Mouse (Mus musculus): ENCODE measurements around the gene Smdt1. TPM values are rescaled to one million over a fixed set of nuclear protein-coding genes. Genes with fewer than 3 reads are reported as not detected.

Gene Smdt1
- total RNA-seq (2022) = 100 to 1,000 TPM; 137 to 205 (median 157) TPM

DNA sequence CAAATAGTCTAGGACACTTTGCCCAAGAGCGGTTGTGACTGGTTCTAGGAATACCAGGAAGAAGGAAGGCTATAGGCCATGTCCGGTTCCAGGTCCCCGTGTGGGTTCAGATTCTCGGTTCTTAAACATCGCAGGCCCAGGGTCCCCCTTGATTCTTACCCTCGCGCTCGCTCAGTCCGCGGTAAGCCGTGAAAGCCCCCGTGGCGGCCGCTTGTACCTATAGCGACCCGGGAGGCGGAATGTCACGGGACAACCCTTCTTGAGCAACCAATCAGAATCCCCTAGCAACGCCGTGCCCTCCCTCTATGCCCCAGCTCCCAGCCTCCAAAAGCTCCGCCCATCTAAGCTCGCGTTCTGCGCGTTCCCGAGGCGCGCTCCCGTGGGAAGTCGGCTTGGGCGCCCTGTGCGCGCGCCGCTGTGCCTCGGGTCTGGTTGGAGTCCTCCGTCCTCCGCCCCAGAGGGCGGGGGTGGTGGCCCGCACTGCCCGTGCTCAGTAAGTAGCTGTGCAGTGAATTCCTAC lies at the start of gene Smdt1, which contains the start of the genes Naga and Pheta2:
TSS of gene Smdt1 (plus strand) at position 367 of the 520 bp plus-strand sequence.
TSS of gene Naga (minus strand) at position 333 of the 520 bp plus-strand sequence.
TSS of gene Pheta2 (plus strand) at position 350 of the 520 bp plus-strand sequence.
- DNase-seq = peak; percentile 94

DNA sequence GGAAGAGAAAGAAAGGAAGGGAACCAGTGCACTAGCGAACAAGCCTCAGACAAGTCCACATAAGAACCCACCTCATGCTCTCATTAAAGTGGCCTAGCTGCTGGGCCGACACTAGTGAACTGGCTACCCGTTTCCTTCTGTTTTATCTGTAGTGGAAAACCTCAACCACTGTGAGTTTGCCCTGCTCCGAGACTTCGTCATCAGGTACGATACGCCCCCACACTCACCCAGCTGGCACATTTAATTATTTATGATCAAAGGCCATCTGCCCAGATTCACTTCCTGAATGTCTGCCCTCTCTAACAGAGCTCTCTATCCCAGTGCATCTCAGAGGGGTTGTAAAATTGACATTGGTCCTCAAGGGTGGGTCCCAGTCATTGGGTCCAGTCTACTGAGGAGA lies 48.5 kb upstream of the Smdt1 start:
- DNase-seq = no peak

DNA sequence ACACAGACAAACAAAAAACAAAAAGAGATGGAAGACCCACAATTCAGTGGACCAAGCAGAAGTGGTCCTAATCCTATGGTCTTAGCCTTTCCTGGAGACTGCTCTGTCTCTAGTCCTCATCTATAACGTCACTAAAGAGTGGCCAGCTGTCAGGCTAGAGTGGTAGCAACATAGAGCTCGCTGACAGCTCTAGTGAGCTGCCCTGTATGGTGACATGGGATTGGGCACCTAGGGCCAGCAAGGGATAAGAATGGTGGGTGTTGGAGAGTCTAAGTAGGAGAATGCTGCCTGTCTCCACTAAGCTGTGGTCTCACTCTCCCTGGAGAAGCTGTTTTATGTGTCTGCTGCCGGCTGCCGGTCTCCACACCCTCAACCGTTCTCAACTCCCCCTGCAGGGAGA lies 45.9 kb upstream of the Smdt1 start:
- no peak for DNase-seq

DNA sequence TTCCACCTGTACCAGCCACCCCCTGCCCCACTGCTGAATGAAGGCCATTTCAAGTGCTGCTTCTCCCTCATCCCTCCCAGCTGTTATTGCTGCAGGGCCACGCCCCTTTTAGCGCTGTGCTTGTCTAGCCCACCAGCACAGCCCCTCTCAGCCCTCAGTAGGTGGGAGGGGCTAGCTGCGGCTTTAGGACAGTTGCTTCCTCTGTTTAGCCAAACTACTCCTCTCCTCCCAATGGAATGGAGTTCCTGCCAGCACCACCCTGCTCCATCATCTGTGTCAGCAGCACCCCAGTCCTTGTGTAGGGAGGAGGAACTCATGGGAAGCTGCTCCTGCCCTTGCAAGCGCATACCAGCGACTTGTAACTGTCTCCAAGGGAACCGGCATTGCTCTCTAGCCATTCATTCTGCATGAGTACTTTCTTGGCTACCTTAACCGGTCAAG lies 45.5 kb upstream of the Smdt1 start:
- DNase-seq = no peak

DNA sequence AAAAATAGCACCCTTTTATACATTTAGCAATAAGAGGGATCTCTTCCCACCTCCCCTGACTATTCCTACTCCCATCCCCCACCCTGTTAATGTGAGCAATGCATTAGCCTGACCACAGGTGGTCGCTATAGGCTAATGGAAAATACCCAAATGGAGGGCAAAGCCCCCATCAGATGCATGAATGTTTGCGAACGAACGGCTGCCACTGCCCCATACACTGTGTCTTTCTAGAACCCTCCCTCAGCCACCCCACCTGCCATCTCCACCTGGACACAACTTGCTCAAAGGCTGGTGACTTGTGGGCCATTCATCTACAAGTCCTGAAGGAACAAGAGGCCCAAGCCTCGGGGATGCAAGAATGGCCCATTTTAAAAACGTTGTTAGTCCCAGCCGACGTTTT lies 44.7 kb upstream of the Smdt1 start:
- no peak for DNase-seq

DNA sequence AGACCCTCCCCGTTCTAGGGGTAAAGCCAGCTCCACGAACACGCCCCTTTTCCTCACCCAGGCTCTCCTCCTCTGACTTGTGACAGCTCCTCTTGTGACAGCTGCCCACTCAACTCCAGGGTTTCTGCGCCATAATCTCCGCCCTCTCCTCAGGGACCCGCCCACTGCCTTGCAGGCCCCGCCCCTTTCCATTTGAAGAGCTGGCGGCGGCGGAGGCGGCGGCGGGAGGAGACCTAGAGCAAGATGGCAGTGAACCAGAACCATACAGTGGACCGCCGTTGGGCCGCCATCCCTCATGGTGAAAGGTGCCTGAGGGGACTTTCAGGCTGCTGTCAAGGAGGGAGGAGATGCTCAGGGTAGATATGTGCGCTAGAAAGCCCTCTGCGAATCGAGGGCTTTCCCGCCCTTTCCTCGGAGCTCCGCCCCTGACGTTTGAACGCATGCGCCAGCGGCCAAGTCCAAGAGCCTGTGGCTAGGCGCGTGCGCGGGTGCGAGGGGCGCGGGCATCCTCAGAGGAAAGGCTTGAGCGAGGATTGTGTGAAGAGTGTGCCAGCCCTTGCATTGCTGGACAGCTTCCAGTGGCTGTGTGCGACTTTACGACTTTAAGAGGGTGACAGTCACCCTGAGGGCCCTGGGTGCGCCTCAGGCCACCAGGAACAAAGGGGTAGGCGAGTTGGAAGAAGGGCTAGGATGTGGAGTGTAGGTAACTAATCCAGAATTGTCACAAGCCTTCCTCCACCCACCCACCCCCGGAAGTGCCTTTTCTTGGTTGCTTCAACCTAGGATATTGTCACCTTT lies 39.8 kb upstream of the Smdt1 start, which contains the start of gene Wbp2nl:
TSS of gene Wbp2nl (plus strand) at position 191 of the 798 bp plus-strand sequence.
- no peak for DNase-seq

DNA sequence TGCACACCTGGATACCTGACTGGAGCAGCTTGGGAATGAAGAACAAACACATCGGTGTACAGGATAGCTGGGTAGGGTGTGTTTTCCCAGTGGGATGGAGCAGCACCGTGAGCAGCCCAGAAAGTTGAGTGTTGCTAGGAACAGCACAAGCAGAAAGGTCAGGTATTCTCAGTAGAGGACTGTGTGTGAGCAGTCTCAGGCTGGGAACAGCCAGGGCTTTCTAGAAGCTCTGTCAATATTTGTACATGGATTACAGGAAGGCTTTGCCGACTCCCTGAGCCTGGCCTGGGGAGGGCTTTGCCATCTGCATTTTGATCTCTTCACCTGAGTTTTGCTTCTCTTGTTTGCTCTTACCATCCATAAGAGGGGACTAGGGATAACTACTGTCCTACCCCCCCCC lies 31.7 kb upstream of the Smdt1 start:
- DNase-seq = no peak

DNA sequence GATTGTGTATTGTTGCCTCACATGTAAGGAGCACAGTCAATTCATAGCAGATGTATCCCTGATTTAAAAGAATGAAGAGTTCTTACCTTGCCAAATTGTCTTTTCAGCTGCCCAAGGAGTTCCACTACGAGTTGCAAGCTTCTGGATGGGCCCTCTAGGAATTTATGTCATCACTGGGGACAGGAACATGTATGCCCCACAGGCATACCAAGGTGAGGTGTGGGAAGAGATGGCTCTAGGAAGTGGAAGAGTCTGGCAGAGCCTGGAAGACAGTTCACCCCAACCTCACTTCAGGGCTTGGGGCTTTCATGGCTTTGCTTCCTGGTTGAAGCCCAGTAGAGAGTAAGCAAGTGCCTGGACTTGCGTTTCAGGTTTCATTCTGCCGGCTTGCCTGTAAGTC lies 30.3 kb upstream of the Smdt1 start:
- DNase-seq = no peak

DNA sequence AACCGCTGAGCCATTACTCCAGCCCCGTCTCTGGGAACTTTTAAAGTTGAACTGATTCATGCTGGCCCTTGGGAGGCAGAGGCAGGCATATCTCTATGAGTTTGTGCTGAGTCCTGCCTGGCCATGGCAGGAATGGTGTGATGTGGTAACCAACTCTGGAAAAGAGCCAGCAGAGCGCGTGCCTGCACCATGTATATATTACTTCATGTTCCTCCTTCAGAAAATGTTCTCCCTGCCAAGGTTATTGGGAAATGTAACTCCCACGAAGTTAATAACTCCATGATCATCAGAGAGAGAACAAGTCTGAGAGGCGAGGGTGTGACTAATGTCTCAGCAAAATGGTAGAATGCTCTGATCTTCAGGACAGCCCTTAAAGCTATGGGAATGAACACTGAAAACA lies 20.9 kb upstream of the Smdt1 start:
- no peak for DNase-seq

DNA sequence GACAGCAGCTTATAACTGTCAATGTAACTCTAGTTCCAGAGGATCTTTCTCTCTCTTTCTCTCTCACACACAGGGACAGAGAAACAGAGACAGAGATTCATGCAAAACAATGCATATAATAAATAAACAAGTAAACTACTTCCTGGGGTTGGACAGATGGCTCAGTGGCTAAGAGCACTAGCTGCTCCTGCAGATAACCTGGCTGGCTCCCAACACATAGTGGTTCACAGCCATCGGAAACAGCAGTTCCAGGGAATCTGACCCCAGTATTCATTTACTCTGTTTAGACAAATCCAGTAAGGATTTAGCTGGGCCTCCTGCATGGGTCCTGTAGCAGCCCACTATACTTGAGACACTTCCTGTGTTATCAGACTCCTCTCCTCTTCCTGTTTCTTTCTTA lies 19.1 kb upstream of the Smdt1 start:
- DNase-seq = no peak

DNA sequence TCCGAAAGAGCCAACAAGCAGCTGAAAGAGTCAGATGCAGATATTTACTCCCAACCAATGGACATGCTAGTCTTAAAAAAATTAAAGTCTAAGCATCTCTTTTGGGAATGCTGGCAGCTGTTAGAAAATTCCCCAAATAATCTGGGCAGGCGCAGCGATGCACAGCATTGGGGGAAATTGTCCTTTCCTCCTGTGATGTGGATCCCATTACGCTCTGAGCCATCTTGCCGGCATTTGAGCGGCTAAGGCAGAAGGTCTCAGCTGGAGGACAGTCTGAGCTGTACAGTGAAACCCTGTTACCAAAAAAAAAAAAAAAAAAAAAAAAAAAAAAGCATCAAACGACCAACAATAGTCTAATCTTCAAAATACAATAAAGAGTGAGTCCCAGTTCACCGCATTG lies 16.6 kb upstream of the Smdt1 start:
- no peak for DNase-seq

DNA sequence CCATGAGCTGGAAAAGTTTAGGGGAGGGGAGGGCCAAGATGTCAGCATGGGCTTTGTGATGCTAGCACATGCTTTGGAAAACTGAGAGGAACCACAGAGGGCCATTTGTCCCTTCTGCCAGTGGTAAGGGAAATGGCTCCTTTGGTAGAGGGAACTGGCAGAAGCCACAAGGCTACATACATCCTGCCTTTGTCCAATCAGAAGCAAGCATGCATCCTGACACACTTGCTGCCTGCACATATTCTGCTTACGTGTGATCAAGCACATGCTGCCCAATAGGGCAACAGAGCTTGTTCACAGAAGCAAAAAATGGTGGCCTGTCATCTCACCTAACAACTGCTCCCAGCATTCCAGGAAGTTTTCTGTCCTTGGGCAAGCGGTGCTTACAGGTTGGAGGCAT lies 13.4 kb upstream of the Smdt1 start:
- no peak for DNase-seq

DNA sequence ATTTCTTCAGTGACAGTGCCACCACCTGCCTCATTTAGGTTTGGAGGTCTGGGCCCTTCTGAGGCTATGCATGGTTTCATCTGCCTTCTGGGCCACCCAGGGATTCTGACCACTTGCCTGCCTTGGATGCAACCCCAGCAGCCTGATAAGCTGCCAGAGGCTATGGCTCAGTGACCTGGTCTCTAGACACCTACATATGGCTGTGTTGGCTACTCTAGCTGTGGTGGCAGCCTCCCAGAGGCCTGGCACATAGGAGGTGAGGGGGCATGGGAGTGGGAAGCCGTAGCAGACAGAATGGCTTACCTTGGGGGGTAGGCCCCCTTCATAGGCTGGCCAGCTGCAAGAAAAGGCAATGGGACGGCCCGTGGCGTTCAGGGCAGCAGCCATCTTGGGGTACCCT lies 3.6 kb upstream of the Smdt1 start:
- no peak for DNase-seq

DNA sequence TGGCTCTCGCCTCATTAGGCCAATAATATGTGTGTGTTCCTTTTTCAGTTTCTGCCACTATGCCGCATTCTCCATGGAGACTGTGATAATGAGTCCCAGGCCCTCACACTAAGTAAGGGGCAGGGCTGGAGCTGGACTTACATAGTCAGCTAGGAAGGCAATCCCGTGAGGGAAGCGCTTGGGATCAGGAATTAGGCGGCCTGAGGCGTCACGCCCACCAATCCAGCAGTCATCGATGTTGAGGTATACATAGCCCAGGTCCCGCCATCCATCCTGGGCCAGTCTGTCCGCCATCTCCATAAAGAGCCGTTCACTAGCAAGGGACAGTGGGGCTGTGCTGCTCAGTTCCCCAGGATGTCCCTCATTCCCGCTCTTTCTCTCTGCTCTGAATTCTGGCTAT lies 2.1 kb upstream of the Smdt1 start:
- no peak for DNase-seq

DNA sequence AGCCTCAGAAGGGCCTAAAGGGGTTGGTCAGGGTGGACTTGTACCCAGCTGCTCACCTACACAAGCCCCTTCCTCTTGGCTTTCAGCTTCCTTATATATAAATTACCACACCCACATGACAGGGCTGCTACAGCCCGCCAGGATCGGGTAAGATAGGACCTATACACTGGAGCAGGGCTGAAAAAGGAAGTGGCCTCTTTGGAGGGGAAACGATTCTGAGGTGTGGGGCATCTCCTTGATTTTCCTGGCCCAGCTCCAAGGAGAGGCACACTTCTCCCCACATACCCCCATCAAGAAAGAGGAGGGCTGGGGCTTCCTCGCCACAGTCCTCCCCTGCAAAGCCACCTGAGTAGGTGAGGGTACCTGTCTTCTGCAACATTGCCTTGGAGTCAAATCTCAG lies 884 bp upstream of the Smdt1 start:
- DNase-seq = no peak

DNA sequence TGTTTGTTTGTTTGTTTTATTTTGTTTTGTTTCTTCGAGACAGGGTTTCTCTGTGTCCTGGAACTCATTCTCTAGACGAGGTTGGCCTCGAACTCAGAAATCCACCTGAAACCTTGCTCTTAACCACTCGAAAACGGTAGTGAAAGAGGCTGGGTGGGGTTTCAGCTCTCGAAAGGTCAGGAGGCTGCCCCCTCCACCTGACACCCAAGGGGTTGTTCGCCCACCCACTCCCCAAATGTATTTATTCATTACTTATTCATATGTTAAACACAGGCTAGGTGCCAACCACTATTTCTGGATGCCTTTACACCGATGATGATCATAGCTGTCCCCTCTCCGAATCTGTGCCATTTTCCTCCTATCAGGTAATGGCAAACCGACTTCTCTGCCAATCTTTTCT lies 391 bp downstream of the Smdt1 start:
- DNase-seq = no peak

DNA sequence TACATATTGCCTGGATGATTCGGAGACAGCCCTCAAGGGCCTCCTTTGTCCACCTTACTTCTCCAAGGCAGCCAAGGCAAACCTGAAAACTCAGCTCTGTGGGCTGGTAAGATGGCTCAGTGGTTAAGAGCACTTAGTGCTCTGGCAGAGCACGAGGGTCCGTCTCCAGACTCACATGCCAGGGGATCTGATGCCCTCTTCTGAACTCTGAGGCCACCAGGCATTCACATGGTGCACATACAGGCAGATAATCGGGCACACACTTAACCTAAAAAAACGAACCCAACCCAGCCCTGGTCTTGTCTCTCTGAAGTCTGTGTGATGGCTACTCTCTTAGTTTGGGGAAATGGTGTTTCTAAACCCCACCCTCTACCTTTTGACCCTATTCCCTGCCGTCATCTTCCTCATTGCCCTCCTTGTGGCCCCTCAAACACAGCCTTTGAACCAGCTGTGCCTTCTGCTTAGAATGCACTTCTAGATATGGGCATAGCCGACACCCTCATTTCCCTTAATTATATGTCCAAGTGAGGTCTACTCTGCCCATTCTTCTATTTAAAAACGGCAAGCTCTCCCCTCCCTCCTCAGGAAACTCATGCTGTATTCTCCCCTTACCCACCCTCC lies 985 bp downstream of the Smdt1 start:
- no peak for DNase-seq

DNA sequence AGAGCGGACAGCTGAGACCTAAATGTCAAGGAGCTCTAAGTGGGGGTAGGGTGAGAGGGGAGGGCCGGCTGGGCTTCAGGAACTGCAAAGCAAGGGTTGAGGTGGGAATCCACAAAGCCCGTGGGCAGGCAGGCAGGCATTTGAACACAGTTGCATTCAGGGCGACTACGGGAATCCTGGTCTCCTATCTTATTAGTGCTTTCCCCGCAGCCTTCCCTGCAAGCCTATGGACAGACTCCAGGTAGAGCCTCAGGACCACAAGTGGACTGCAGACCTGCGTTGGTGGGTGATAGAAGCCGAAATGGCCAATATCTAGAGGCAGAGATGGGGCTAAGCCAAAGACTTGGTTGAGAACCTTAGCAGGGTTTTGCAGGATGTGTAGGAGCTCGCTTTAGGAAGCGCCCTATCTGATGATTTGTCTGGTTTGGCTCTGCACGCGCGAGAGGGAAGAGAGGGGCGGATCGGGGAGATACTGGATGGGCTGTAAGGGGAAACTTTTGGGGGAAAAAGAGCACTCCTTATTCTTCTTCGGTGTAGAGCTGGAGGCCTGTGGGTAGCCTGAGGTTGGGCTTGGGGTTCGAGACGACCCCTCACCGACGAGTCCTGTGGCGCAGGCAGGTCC lies 1.8 kb downstream of the Smdt1 start:
- no peak for DNase-seq

DNA sequence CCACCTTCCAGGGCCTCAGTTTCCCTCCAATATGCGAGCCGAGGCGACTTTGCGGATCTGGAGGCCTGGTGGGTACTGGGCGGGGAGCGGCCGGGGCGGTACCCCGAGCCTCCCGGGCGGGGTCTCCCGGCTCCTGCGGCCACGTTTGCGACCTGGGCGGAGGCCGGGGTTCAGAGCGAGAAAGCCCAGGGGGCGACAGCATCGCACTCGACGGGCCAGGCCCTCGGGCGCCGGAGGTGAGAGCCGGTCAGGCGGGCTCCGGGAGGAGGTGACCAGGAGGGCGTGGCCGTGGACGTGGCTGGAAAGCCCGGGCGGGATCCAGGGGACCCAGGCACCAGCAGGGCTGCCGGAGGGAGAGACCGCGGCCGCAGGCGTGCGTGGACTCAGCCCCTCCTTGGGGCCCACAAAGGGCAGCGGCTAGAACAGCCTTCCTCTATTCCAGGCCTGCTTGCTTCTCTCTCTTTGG lies 2.3 kb downstream of the Smdt1 start:
- no peak for DNase-seq

DNA sequence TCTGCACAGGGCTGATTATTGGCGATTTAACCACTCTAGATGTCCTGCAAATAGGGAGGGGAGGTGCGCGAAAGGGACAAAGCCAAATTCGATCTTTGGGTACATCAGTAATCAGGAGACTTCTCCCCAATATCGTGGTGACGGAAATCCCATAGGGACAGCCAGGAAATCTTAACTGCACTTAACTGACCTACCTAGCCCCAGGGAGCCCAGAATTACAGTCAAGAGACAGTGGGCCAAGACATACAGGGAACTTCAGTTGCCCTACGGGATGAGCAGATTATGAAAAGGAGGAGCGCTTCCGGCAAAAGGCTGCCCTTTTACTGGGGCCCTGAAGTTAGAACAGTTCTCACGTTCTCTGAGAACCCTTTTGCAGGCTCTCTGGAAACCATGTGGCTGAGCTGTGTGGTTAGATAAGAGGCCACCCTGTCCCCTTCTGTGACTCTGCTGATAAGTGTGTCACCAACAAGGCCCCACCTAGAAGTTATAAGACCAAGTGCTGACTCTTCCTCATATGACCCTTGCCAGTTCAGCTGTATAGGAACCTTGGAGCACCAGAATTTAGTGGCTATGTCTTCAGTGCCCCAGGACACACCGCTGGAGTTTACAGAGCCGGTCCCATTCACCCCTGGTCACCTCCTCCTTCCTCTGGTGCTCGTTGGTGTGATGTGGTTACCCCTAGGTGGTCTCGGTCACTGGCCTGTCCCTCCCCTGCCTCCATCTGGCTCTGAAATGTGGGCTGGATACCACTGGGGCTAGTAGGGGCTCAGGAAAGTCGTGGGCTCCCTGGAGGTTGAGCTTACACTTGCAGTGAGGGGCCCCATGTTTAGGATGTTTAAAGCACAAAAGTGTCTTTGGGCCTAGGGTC lies 3.1 kb downstream of the Smdt1 start:
- no peak for DNase-seq

DNA sequence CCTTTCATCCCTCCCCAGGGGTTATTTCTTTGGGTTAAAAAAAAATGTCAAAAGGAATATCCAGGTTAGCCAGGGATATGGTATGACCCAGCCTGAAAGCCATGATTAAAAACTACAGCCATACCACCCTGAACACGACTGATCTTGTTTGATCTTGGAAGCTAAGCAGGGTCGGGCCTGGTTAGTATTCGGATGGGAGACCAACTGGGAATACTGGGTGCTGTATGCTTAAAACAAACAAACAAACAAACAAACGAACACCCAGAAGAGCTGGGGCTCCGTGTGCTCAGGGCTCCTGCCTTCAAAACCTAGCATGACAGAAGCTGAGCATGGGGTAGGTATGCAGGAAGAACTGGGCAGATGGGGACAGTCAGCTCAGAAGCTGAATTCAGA lies 3.8 kb downstream of the Smdt1 start:
- DNase-seq = no peak
